Mouse (Mus musculus) lung, adult 2 months (tissue): Measurements from ENCODE around the gene Pex11g. TPM values are rescaled to one million over a fixed set of nuclear protein-coding genes. Genes with fewer than 3 reads are reported as not detected.

ENCODE experiments used
- DNase-seq: peaks from one replicate; pipeline ENCODE4 v3.0.0; 2022
- H3K4me1 ChIP-seq: fragments of 200-500 bp; 2 replicates; pipeline ENCODE4 v1.6.1; 2011; ENCODE audit warnings: low read length; ENCODE audit not compliant: control insufficient read depth, insufficient read depth
- H3K4me3 ChIP-seq: fragments of 200-500 bp; replicated peaks from 2 replicates; pipeline ENCODE3; 2011; ENCODE audit warnings: low read depth, mild to moderate bottlenecking, control low read depth, low read length; ENCODE audit errors: extremely low read depth
- CTCF ChIP-seq: fragments of 200-500 bp; IDR thresholded peaks from 2 replicates; pipeline ENCODE4 v1.5.1; 2011; ENCODE audit warnings: mild to moderate bottlenecking, low read length, control low read depth; ENCODE audit not compliant: insufficient read depth
- POLR2A ChIP-seq: fragments of 200-500 bp; IDR thresholded peaks from 2 replicates; pipeline ENCODE4 v1.6.1; 2011; ENCODE audit warnings: low read depth, mild to moderate bottlenecking, control low read depth, low read length, borderline replicate concordance; ENCODE audit errors: extremely low read depth
- WGBS: fragments of 180-500 bp; shearing (Covaris S2); methylation state at CpG from one replicate; pipeline ENCODE4 v1.1.7; 2018; 5-methylcytosine and 5-hydroxymethylcytosine counted together
- polyA plus RNA-seq: library from polyadenylated mRNA; depleted of rRNA; stranded (reverse); fragments of >200 nt; gene quantifications from 2 replicates; pipeline ENCODE4 v1.2.3, GENCODE M21; 2012

Pex11g gene
- polyA plus RNA-seq, 1 experiment = 7.7 TPM

DNA sequence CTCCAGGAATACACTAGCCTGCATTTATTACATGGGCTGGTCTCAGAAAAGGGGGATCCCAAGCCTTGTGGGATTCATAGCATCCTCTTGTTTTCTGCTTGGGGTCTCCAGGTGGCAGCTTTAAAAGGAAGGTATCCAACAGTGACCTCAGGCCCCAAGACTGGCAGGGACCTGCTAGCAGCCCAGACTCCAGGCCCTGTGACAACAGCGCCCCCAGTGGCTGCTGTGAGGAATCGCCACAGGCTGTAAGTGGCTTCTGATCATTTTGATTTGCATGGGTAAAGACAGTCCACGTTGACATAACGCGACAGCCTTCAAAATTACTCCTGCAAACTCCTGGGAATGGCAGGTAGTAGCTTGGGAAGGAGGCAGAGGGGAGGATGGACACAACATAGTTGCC is 16.8 kb downstream of the Pex11g start:
- Histone ChIP-seq H3K4me3 (no peak overlapping the region), H3K4me1 (no peaks in the 10 kb centered on the region)
- WGBS = 31% methylated on average over 5 of the region's 5 CpGs
- TF ChIP-seq CTCF = peak; percentile 90
- TF ChIP-seq POLR2A = no peak
- DNase-seq = peak; percentile 47

DNA sequence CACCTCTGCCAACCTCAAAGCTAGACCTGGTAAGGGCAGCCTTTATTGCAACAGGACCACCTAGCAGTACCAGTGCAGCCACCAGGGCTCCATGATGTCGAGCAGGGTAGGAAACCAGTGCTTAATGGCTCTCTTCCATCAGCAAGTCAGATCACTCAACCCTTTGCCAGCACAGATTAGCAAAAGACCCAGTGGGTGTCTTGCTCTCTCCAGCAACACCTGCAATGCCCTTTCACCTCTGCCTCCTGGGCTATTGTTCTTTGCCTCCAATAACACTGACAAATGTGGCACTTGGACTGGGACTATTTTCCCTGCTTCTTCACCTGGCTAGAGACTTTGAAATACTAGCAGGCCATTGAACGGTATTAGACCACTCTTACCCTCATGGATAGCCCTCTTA is 18.3 kb downstream of the Pex11g start:
- no peaks in the 10 kb centered on the region for H3K4me1 ChIP-seq
- 84% methylated on average over 2 of the region's 2 CpGs for WGBS
- no peak for DNase-seq
- no peak overlapping the region for H3K4me3 ChIP-seq
- TF ChIP-seq CTCF (no peak), POLR2A (no peak)

DNA sequence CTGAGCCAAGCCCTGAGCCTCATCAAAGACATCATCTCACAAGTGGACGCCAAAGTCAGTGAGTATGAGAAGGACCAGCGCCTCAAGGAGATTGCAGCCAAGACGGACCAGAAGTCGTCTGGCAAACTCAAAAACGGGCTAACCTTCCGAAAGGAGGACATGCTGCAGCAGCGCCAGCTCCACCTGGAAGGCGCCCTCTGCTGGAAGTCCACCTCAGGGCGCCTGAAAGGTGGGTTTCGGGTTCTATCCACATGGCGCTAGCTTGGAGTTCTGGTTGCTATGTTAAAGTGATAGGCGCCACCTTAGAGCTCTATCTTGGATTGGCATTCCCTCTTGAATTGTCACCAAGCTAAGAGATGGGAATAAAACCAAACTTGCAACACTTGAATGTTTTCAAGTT is 28.0 kb downstream of the Pex11g start:
- Histone ChIP-seq H3K4me1 (no peaks in the 10 kb centered on the region), H3K4me3 (no peak overlapping the region)
- 77% methylated on average over 12 of the region's 12 CpGs for WGBS
- TF ChIP-seq CTCF = 0 out of 2 replicates have a peak, but pooled peaks have one; percentile 11
- no peak for TF ChIP-seq POLR2A
- no peak for DNase-seq

DNA sequence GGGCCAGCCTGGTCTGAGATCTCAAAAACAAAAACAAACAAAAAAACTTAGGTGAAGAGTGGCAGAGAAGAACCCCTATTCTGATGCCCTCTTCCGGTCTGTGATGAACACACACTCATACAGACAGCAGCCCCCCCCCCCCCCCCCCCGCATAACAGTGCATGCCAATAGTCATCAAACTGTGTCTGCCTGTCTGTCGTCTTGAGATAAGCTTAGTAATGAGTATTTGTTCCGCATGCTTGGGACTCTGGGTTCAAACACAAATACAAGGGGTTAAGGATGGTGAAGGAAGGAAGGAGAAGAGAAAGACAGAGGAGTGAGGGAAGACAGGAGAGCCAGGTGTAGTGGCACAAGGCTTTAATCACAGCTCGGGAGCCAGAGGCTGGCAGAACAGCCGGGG is 31.0 kb downstream of the Pex11g start:
- H3K4me1 ChIP-seq = no peaks in the 10 kb centered on the region
- no peak overlapping the region for H3K4me3 ChIP-seq
- TF ChIP-seq POLR2A = no peak
- TF ChIP-seq CTCF = no peak
- 85% methylated on average over 6 of the region's 6 CpGs for WGBS
- DNase-seq = no peak

DNA sequence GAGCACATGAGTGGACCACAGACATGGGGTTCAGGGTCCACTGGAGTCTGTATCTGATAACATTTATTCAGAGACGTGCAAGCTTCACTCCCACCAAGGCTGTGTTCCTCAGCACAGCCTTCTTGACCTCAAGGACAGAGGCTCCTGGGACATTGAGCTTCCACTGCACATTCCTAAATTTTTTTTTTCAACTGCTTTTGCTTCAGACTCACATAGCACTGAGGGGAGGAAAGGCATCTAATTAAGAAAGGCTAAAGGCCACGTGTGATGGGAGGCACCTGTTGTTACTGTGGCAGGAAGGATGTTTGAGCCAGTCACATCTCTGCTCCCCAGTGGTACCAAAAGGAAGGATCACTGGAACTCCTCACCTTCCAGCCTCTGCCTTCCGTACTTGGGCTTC is 36.4 kb downstream of the Pex11g start:
- DNase-seq = no peak
- Histone ChIP-seq H3K4me1 (no peaks in the 10 kb centered on the region), H3K4me3 (no peak overlapping the region)
- TF ChIP-seq CTCF (no peak), POLR2A (no peak)
- whole genome bisulfite sequencing = 82% methylated on average over 3 of the region's 3 CpGs

DNA sequence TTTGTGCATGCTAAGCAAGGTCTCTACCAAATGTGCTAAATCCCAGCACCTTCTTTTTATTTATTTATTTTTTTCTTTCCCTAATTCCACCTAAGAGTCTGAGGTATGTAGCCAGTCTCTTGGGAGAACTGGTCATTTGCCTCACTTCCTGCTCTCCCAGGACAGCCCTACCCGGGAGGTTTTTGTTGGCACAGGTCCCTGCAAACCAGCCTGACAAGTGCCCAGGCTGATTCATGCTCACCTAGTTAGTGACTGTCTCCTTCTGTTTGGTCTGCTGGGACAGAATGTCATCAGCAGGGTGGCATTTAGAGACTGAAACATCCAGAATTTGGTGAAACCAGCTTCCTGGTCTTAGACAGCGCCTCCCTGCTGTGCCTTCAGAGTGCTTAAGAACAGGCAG is 37.5 kb downstream of the Pex11g start:
- Histone ChIP-seq H3K4me1 (no peaks in the 10 kb centered on the region), H3K4me3 (no peak overlapping the region)
- TF ChIP-seq POLR2A (no peak), CTCF (no peak)
- WGBS = 43% methylated on average over 2 of the region's 2 CpGs
- DNase-seq = peak; percentile 62

DNA sequence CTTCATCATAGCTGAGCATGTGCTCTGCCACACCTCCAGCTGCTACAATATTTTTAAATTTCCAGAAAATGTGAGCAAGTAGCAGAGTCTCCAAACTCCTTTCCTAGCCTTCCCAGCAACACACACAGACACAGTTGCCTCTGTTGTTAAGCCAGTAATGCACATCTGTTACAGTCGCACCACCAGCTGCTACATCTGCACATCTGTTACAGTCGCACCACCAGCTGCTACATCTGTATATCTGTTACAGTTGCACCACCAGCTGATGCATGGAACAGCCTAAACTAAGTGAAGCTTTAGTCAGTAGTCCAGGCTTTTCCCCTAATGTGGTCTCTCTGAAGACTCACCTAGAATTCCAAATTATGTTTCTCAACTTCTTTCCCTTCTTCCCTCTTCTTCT is 39.1 kb downstream of the Pex11g start:
- Histone ChIP-seq H3K4me3 (no peak overlapping the region), H3K4me1 (no peaks in the 10 kb centered on the region)
- no peak for DNase-seq
- TF ChIP-seq CTCF = no peak
- TF ChIP-seq POLR2A = no peak
- 85% methylated on average over 2 of the region's 2 CpGs for WGBS

DNA sequence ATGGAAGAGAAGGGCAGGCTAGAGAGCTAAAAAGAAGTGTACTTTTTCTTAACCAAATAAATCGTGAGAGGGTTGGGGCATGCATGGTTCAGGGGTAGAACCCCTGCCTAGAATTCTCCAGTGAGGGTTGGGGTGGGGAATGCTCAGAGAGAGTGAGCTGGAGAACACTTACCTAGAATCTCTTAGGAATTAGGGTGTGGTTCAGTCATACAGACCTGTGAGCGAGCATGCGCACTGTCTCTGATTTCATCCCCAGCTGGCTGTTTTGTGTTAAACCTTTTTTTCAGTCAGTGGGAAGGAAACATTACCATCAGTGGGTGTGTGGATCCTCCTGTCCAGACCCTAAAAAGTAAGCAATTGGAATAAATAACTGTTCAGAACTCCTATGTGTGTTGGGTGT is 41.3 kb downstream of the Pex11g start:
- H3K4me3 ChIP-seq = no peak overlapping the region
- H3K4me1 ChIP-seq = no peaks in the 10 kb centered on the region
- 78% methylated on average over 3 of the region's 3 CpGs for WGBS
- TF ChIP-seq CTCF (no peak), POLR2A (no peak)
- DNase-seq = no peak

DNA sequence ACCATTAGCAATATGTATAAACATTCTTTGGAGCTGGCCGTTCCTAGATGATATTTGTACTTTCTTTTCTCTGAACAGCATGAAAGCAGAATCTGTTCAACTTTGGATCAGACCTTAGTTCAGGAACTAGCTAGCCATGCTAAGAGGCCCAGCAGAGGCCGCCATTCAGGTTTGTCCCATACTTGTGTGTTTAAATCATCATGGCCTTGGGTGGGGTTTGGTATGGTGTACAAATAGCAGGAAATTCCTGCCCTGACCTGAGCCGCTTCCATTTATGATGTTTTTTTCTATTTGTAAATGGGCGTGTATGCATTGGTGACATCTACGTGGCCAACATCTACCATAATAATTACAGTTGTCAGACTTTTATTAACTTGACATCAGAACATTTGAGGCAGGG is 42.3 kb downstream of the Pex11g start:
- TF ChIP-seq CTCF = no peak
- TF ChIP-seq POLR2A = no peak
- DNase-seq = no peak
- 57% methylated on average over 5 of the region's 5 CpGs for WGBS
- H3K4me3 ChIP-seq = no peak overlapping the region
- H3K4me1 ChIP-seq = no peaks in the 10 kb centered on the region

DNA sequence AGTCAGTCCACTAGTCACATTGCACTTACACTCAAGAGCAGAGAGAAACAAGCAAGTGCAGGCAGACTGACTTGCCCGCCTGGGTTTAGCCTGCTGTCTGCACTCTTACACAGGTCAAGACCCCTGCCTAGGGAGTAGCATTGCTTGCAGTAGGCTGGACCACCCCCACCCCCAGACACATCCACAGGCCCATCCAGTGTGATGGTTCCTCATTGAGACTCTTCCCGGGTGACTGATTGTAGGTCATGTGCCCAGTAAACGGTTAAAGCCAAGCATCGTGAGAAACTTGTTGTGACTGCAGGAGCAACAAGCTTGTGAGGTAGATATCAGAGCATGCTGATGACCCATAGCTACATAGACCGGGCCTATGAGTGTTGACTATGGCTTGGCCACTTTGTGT is 46.0 kb downstream of the Pex11g start:
- 89% methylated on average over 5 of the region's 5 CpGs for WGBS
- TF ChIP-seq POLR2A (no peak), CTCF (no peak)
- DNase-seq = no peak
- no peak overlapping the region for H3K4me3 ChIP-seq
- peaks cover 3% of the 10 kb centered on the region; the same call in 1 of the 2 replicates for H3K4me1 ChIP-seq
